Mouse (Mus musculus) urinary bladder, postnatal 10 days (tissue): ENCODE results near the gene Gm3642.
"Not testable (repeated sequence)": the region's sequence is repeated elsewhere in the genome, so short reads cannot be mapped to it uniquely, and the experiment has no call there.

ENCODE experiments used
- DNase-seq: peaks from one replicate; pipeline ENCODE4 v3.0.0; 2022; ENCODE audit warnings: low spot score

Gm3642 gene

DNA sequence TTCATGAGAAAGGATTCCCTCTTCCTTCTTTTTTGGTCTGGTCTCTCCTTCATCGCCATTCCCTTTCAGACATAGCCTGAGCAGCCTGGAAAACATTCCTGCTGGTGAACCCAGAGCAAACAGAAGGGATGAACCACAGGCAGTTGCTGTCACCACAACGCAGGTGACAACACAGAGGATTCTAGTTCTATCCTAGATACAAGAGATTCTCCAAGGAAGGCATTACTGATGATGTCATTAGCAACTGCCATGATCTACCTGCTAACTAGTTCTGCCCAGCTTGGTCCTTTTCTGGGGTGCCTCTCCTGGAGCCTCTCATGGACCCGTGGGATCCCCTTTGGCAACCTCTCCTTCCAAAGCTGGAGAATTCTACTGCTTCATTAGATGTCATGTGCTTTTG lies at the start of gene Gm3642:
TSS of gene Gm3642 (minus strand) at position 101 of the 400 bp plus-strand sequence.
- DNase-seq: not testable (repeated sequence)

DNA sequence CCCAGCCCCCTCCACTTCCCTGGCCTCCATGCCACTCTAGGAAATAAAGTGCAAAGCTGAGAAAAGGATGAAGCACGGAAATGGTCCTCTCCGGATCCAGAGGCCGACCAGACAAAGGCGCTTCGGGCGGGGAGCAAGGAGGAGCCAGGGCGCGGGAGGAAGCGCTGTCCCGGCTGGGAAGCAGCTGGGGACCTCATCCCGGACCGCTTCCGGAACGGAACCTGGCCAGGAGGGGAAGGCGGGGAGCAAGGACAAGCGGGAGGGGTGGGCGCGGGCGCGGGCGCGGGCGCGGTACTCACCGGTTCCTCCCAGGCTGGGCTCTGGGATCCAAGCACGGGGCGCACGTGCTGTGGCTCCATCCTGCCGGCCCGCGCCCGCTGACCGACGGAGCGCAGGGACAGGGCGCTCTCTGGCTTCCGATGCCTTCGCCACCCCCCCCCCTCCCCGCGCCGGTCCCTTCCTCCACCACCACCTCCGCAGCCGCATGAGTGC lies 49.5 kb upstream of the Gm3642 start, which contains the start of gene Gm3667:
TSS of gene Gm3667 (minus strand) at position 442 of the 492 bp plus-strand sequence.
- not testable (repeated sequence) for DNase-seq

DNA sequence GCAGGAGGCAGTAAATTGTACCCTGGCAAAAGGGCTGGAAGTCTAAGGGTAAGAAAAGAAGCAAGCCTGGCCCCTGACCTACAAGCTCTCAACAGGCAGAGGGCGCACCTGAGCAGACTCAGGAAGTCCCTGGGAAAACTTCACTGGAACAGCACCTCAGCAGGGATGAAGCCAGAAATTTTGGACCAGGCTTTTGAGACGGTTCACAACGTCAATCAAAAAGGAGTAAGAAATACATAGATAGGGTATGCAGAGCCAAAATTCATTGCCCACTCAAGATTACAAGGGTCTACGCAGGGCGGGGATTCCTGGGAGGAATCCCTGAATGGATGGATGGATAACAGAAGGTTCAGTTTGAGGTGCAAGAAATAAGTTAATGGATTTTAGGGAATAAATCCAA lies 48.7 kb upstream of the Gm3642 start:
- DNase-seq: not testable (repeated sequence)

DNA sequence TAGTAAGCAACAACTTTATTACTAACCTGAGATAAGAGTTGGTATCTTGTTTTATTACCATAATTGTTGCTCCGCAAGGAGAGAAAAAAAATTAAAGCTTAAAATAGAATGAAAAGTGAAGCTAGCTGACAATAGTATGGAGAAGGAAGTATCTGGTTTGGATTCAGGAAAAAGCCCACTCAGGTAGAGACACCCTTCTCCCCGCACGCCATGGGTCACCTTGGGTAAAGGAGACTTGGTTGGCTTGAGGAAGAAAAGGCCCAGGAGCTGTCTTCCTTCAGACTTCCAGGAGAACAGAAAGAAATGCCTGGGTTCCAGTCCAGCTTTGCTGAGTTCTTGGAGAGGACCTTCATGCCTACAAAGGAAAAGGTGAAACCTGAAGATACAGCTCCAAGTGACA lies 16.8 kb downstream of the Gm3642 start:
- not testable (repeated sequence) for DNase-seq
